Mouse (Mus musculus) olfactory bulb, adult 2 months (tissue): ENCODE measurements around the gene Eef1g.

Experiments used
- CTCF ChIP-seq: fragments of 200-500 bp; IDR thresholded peaks from 2 replicates; pipeline ENCODE4 v1.5.1; 2012; ENCODE audit warnings: low read depth, mild to moderate bottlenecking, low read length, moderate library complexity; ENCODE audit not compliant: insufficient read depth
- POLR2A ChIP-seq: fragments of 200-500 bp; IDR thresholded peaks from 2 replicates; pipeline ENCODE4 v1.6.1; 2012; ENCODE audit warnings: mild to moderate bottlenecking, low read depth, low read length, moderate library complexity; ENCODE audit not compliant: insufficient read depth

DNA sequence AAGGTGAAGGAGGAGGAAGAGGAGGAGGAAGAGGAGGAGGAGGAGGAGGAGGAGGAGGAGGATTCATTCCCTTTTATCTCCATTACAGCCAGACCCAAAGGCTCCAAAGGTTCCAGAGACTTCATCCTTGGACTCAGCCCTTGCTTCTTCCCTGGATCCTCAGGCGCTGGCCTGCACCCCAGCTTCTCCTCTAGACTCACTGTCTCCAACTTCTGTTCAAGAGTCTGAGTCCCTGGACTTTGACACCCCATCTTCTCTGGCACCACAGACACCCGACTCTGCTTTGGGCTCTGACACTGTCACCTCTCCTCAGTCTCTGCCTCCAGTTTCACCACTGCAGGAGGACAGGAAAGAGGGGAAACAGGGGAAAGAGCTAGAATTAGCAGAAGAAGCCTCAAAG, 4.6 kb upstream of the Eef1g start:
- no peak for TF ChIP-seq CTCF
- no peak for TF ChIP-seq POLR2A
